ENCODE assay signal across 17 mouse cellular contexts in genomic region chr17:4982819-4983218, GRCm38 (mm10).
"Had no signal": no experiment of that assay in that cellular context is flagged by ENCODE, and none has a peak within 500 bp of the region (broad histone marks: within the 10 kb centered on the region; RNA-seq: fewer than 3 reads in every experiment).

No protein-coding gene starts in this region.

- H3K36me3 ChIP-seq: kidney, embryonic 15.5 days; limb, embryonic 12.5 days; limb, embryonic 15.5 days; midbrain, embryonic 15.5 days had no signal

- H3K9ac ChIP-seq: kidney, embryonic 15.5 days; limb, embryonic 12.5 days; limb, embryonic 15.5 days; liver, embryonic 14.5 days; liver, postnatal 0 days; lung, embryonic 14.5 days; midbrain, embryonic 15.5 days had no signal

- H3K4me3 ChIP-seq: kidney, embryonic 15.5 days; limb, embryonic 12.5 days; limb, embryonic 15.5 days; megakaryocyte, embryonic 14.5 days; midbrain, embryonic 15.5 days; myocyte had no signal

- ATAC-seq: liver, postnatal 0 days; lung, postnatal 0 days; midbrain, embryonic 15.5 days had no signal

- H3K27ac ChIP-seq: kidney, embryonic 15.5 days; limb, embryonic 12.5 days; limb, embryonic 15.5 days; liver, embryonic 14.5 days; macrophage; midbrain, embryonic 15.5 days had no signal

- H3K27me3 ChIP-seq: kidney, embryonic 15.5 days; limb, embryonic 12.5 days; limb, embryonic 15.5 days had no signal

- H3K4me1 ChIP-seq: kidney, embryonic 15.5 days; limb, embryonic 12.5 days; limb, embryonic 15.5 days; midbrain, embryonic 15.5 days had no signal

- DNase-seq: kidney, adult 11 months; kidney, adult 8-10 months; kidney, postnatal 10 days; kidney, postnatal 4 days; left cerebral cortex, postnatal 4 days; liver, postnatal 0 days; lung, embryonic 14.5 days; thymus, postnatal 25 days had no signal
